Mouse (Mus musculus): ENCODE measurements around the gene Cnn1. TPM values are rescaled to one million over a fixed set of nuclear protein-coding genes. Genes with fewer than 3 reads are reported as not detected.

The Cnn1 gene
- polyA plus RNA-seq, 1 experiment from 2014 or later = 3.9 TPM

GRCm38 (mm10) chr9:22117754-22118456 is 18.9 kb downstream of the Cnn1 start:
- Histone ChIP-seq H3K9me3 (no peaks in the 10 kb centered on the region), H3K27ac (no peak overlapping the region), H3K4me1 (peaks cover 18% of the 10 kb centered on the region), H3K9ac (0 out of 2 replicates have a peak overlapping the region, but pooled peaks have one; percentile 88), H3K4me2 (peak overlapping the region; percentile 79), H3K27me3 (no peaks in the 10 kb centered on the region), H3K36me3 (replicated peaks) (peaks cover 10% of the 10 kb centered on the region), H3K4me3 (replicated peaks) (peak overlapping the region; percentile 92)
- ATAC-seq (ENCODE audit: low FRiP score) = no peak
- 45% methylated on average over 10 of the region's 10 CpGs for WGBS

- Histone ChIP-seq H3K9me3 (no peaks in the 10 kb centered on the region), H3K27ac (no peak overlapping the region), H3K9ac (no peak overlapping the region), H3K36me3 (replicated peaks) (no peaks in the 10 kb centered on the region), H3K4me1 (peaks cover 18% of the 10 kb centered on the region), H3K4me3 (replicated peaks) (no peak overlapping the region), H3K4me2 (no peak overlapping the region), H3K27me3 (no peaks in the 10 kb centered on the region)
- WGBS = 96% methylated on average over 4 of the region's 4 CpGs
- ATAC-seq (ENCODE audit: low FRiP score) = no peak
Observed at GRCm38 (mm10) chr9:22119543-22119942, 20.5 kb downstream of the Cnn1 start.

- no peak overlapping the region for H3K4me3 ChIP-seq (replicated peaks)
- no peaks in the 10 kb centered on the region for H3K9me3 ChIP-seq
- no peak overlapping the region for H3K9ac ChIP-seq
- no peaks in the 10 kb centered on the region for H3K36me3 ChIP-seq (replicated peaks)
- H3K27me3 ChIP-seq = no peaks in the 10 kb centered on the region
- peaks cover 7% of the 10 kb centered on the region; the same call in 1 of the 2 replicates for H3K4me1 ChIP-seq
- no peak overlapping the region for H3K27ac ChIP-seq
- no peak for ATAC-seq (ENCODE audit: low FRiP score)
- no peak overlapping the region for H3K4me2 ChIP-seq
Observed at GRCm38 (mm10) chr9:22121545-22121944, 22.5 kb downstream of the Cnn1 start.

- no peaks in the 10 kb centered on the region for H3K9me3 ChIP-seq
- H3K9ac ChIP-seq = no peak overlapping the region
- no peak overlapping the region for H3K27ac ChIP-seq
- no peak overlapping the region for H3K4me2 ChIP-seq
- H3K36me3 ChIP-seq (replicated peaks) = no peaks in the 10 kb centered on the region
- peaks cover 6% of the 10 kb centered on the region; the same call in 1 of the 2 replicates for H3K4me1 ChIP-seq
- H3K4me3 ChIP-seq (replicated peaks) = no peak overlapping the region
- ATAC-seq (ENCODE audit: low FRiP score) = no peak
- WGBS = 87% methylated on average over 3 of the region's 3 CpGs
- no peaks in the 10 kb centered on the region for H3K27me3 ChIP-seq
Observed at GRCm38 (mm10) chr9:22122005-22122404, 23.0 kb downstream of the Cnn1 start.

GRCm38 (mm10) chr9:22123069-22123609 is 24.1 kb downstream of the Cnn1 start:
- Histone ChIP-seq H3K27me3 (no peaks in the 10 kb centered on the region), H3K4me3 (replicated peaks) (no peak overlapping the region), H3K36me3 (replicated peaks) (no peaks in the 10 kb centered on the region), H3K9me3 (no peaks in the 10 kb centered on the region), H3K9ac (no peak overlapping the region), H3K4me1 (no peaks in the 10 kb centered on the region), H3K4me2 (no peak overlapping the region), H3K27ac (no peak overlapping the region)
- ATAC-seq (ENCODE audit: low FRiP score) = no peak
- WGBS = 88% methylated on average over 7 of the region's 7 CpGs

GRCm38 (mm10) chr9:22124169-22124568 is 25.2 kb downstream of the Cnn1 start:
- Histone ChIP-seq H3K4me1 (no peaks in the 10 kb centered on the region), H3K27ac (no peak overlapping the region), H3K4me2 (no peak overlapping the region), H3K9ac (no peak overlapping the region), H3K27me3 (no peaks in the 10 kb centered on the region), H3K9me3 (no peaks in the 10 kb centered on the region), H3K36me3 (replicated peaks) (no peaks in the 10 kb centered on the region), H3K4me3 (replicated peaks) (no peak overlapping the region)
- ATAC-seq (ENCODE audit: low FRiP score) = no peak
- WGBS = 94% methylated on average over 3 of the region's 3 CpGs

GRCm38 (mm10) chr9:22125246-22126027 is 26.4 kb downstream of the Cnn1 start:
- no peak overlapping the region for H3K4me3 ChIP-seq (replicated peaks)
- no peaks in the 10 kb centered on the region for H3K4me1 ChIP-seq
- no peak for ATAC-seq (ENCODE audit: low FRiP score)
- H3K9me3 ChIP-seq = no peaks in the 10 kb centered on the region
- peaks cover 11% of the 10 kb centered on the region for H3K27me3 ChIP-seq
- no peaks in the 10 kb centered on the region for H3K36me3 ChIP-seq (replicated peaks)
- no peak overlapping the region for H3K9ac ChIP-seq
- H3K27ac ChIP-seq = no peak overlapping the region
- H3K4me2 ChIP-seq = no peak overlapping the region
- WGBS = 88% methylated on average over 15 of the region's 15 CpGs

- H3K4me2 ChIP-seq = peak overlapping the region; percentile 45
- peak overlapping the region; percentile 21; the same call in 1 of the 2 replicates for H3K9ac ChIP-seq
- WGBS = 1% methylated on average over 35 of the region's 35 CpGs
- peaks cover 45% of the 10 kb centered on the region for H3K27me3 ChIP-seq
- H3K9me3 ChIP-seq = no peaks in the 10 kb centered on the region
- peak overlapping the region; percentile 18 for H3K4me3 ChIP-seq (replicated peaks)
- no peak for ATAC-seq (ENCODE audit: low FRiP score)
- H3K4me1 ChIP-seq = peaks cover 11% of the 10 kb centered on the region; the same call in 1 of the 2 replicates
- H3K27ac ChIP-seq = no peak overlapping the region
- H3K36me3 ChIP-seq (replicated peaks) = no peaks in the 10 kb centered on the region
Observed at GRCm38 (mm10) chr9:22131226-22131981, 32.4 kb downstream of the Cnn1 start.

- peaks cover 52% of the 10 kb centered on the region for H3K27me3 ChIP-seq
- peak overlapping the region; percentile 45 for H3K4me2 ChIP-seq
- H3K36me3 ChIP-seq (replicated peaks) = no peaks in the 10 kb centered on the region
- no peaks in the 10 kb centered on the region for H3K9me3 ChIP-seq
- H3K4me3 ChIP-seq (replicated peaks) = no peak overlapping the region
- no peak for ATAC-seq (ENCODE audit: low FRiP score)
- H3K27ac ChIP-seq = no peak overlapping the region
- 50% methylated on average over 11 of the region's 11 CpGs for WGBS
- H3K4me1 ChIP-seq = peaks cover 17% of the 10 kb centered on the region; the same call in 1 of the 2 replicates
- no peak overlapping the region for H3K9ac ChIP-seq
Observed at GRCm38 (mm10) chr9:22132220-22132619, 33.2 kb downstream of the Cnn1 start.

- H3K9ac ChIP-seq = no peak overlapping the region
- no peaks in the 10 kb centered on the region for H3K9me3 ChIP-seq
- WGBS = 83% methylated on average over 7 of the region's 7 CpGs
- H3K4me3 ChIP-seq (replicated peaks) = no peak overlapping the region
- ATAC-seq (ENCODE audit: low FRiP score) = no peak
- no peaks in the 10 kb centered on the region for H3K36me3 ChIP-seq (replicated peaks)
- peaks cover 19% of the 10 kb centered on the region; the same call in 1 of the 2 replicates for H3K4me1 ChIP-seq
- H3K4me2 ChIP-seq = no peak overlapping the region
- peaks cover 50% of the 10 kb centered on the region for H3K27me3 ChIP-seq
- H3K27ac ChIP-seq = no peak overlapping the region
Observed at GRCm38 (mm10) chr9:22134246-22134890, 35.4 kb downstream of the Cnn1 start.

- no peak overlapping the region for H3K27ac ChIP-seq
- no peaks in the 10 kb centered on the region for H3K36me3 ChIP-seq (replicated peaks)
- peaks cover 19% of the 10 kb centered on the region; the same call in 1 of the 2 replicates for H3K4me1 ChIP-seq
- peaks cover 44% of the 10 kb centered on the region for H3K27me3 ChIP-seq
- ATAC-seq (ENCODE audit: low FRiP score) = no peak
- H3K4me2 ChIP-seq = no peak overlapping the region
- no peaks in the 10 kb centered on the region for H3K9me3 ChIP-seq
- H3K4me3 ChIP-seq (replicated peaks) = no peak overlapping the region
- H3K9ac ChIP-seq = no peak overlapping the region
- WGBS = 82% methylated on average over 9 of the region's 9 CpGs
Observed at GRCm38 (mm10) chr9:22134988-22135643, 36.1 kb downstream of the Cnn1 start.
